Mouse (Mus musculus): Measurements from ENCODE around the gene Hspb9.

DNA sequence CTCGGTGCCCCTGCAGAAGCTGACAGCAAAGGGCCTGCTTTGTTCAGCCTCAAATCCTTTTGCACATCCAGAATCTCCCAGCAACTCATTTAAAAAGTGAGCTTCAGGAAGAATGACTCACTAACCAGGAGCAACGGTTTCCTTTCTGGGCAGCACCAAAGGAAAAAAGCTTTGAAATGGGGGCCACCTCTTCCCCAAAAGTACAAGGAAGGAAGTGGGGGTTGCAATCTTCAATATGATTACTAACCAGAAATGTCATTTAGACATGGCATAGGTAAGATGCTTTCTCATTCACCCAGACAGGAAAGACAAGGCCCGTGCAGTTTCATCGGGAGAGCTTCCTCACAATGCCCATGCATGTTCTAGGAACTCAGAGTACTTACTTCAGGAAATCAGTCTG is 7.6 kb downstream of the Hspb9 start:
- TF ChIP-seq POLR2A (IDR thresholded peaks at IDR 0.05; ENCODE audit: borderline replicate concordance, insufficient read depth, low read length) (no peak), CTCF (IDR thresholded peaks at IDR 0.05; ENCODE audit: borderline replicate concordance, insufficient read depth, low read depth, low read length) (no peak)

All from cerebellum, adult 2 months (tissue).